Mouse (Mus musculus) WW6 (cell line): ENCODE measurements around the gene Stk24.
"Not testable (repeated sequence)": the region's sequence is repeated elsewhere in the genome, so short reads cannot be mapped to it uniquely, and the experiment has no call there.

Experiments
- DNase-seq: peaks from one replicate; pipeline ENCODE4 v3.0.0-alpha.2; 2013; ENCODE audit warnings: low read depth, low spot score

The Stk24 gene

GRCm38 (mm10) chr14:121379827-121380145, at the start of gene Stk24:
Stk24 (minus strand) TSS chr14:121380011.
- DNase-seq, result no peak

- no peak for DNase-seq
Observed at GRCm38 (mm10) chr14:121428148-121428547, 48.3 kb upstream of the Stk24 start.

GRCm38 (mm10) chr14:121426743-121427142, 46.9 kb upstream of the Stk24 start:
- DNase-seq, result no peak

- DNase-seq, result no peak
Observed at GRCm38 (mm10) chr14:121425004-121425793, 45.4 kb upstream of the Stk24 start.

GRCm38 (mm10) chr14:121423341-121423751, 43.5 kb upstream of the Stk24 start:
- DNase-seq, result no peak

- no peak for DNase-seq
Observed at GRCm38 (mm10) chr14:121422664-121423340, 43.0 kb upstream of the Stk24 start.

GRCm38 (mm10) chr14:121422000-121422399, 42.2 kb upstream of the Stk24 start:
- DNase-seq, result no peak

- DNase-seq, result no peak
Observed at GRCm38 (mm10) chr14:121417594-121417993, 37.8 kb upstream of the Stk24 start.

- no peak for DNase-seq
Observed at GRCm38 (mm10) chr14:121416626-121417319, 37.0 kb upstream of the Stk24 start.

- no peak for DNase-seq
Observed at GRCm38 (mm10) chr14:121414635-121415241, 34.9 kb upstream of the Stk24 start.

GRCm38 (mm10) chr14:121413726-121414125, 33.9 kb upstream of the Stk24 start:
- DNase-seq, result not testable (repeated sequence)

GRCm38 (mm10) chr14:121408944-121409343, 29.1 kb upstream of the Stk24 start:
- DNase-seq, result no peak

GRCm38 (mm10) chr14:121406943-121407342, 27.1 kb upstream of the Stk24 start:
- no peak for DNase-seq

- no peak for DNase-seq
Observed at GRCm38 (mm10) chr14:121405546-121405945, 25.7 kb upstream of the Stk24 start.

GRCm38 (mm10) chr14:121405120-121405519, 25.3 kb upstream of the Stk24 start:
- no peak for DNase-seq

- DNase-seq, result no peak
Observed at GRCm38 (mm10) chr14:121399676-121400075, 19.9 kb upstream of the Stk24 start.

GRCm38 (mm10) chr14:121397471-121397870, 17.7 kb upstream of the Stk24 start:
- DNase-seq, result no peak

- no peak for DNase-seq
Observed at GRCm38 (mm10) chr14:121395125-121395524, 15.3 kb upstream of the Stk24 start.

- no peak for DNase-seq
Observed at GRCm38 (mm10) chr14:121391927-121392326, 12.1 kb upstream of the Stk24 start.

GRCm38 (mm10) chr14:121387760-121388159, 7.9 kb upstream of the Stk24 start:
- no peak for DNase-seq

GRCm38 (mm10) chr14:121385440-121385839, 5.6 kb upstream of the Stk24 start:
- no peak for DNase-seq

- no peak for DNase-seq
Observed at GRCm38 (mm10) chr14:121383801-121384200, 4.0 kb upstream of the Stk24 start.
